ENCODE assay signal across 8 mouse cellular contexts in genomic region chr9:119067601-119068000, GRCm38 (mm10). TPM values are rescaled to one million over a fixed set of nuclear protein-coding genes. Genes with fewer than 3 reads are reported as not detected.
DNase-seq lines count a peak whose midpoint lies in the region; ATAC-seq and TF ChIP-seq lines count a peak whose summit lies in the region.

No protein-coding gene starts in this region.

- no peak for TF ChIP-seq POLR2A in lung, adult 2 months (IDR thresholded peaks at IDR 0.05; ENCODE audit: borderline replicate concordance, extremely low read depth, low read depth, low read length)

- H3K4me3 ChIP-seq in heart, embryonic 16.5 days (ENCODE audit: low read length), result no peak overlapping the region
- no peak overlapping the region for H3K4me3 ChIP-seq in lung, adult 2 months (replicated peaks; ENCODE audit: extremely low read depth, low read depth, low read length)

- DNase-seq in CD4-positive, CD25-positive, alpha-beta regulatory T cell, adult 2 months (ENCODE audit: low read depth, low spot score), result peak; percentile 74
- DNase-seq in adrenal gland, postnatal 25 days, result peak; percentile 75
- peak; percentile 81 for DNase-seq in embryo, embryonic 9.5 days (ENCODE audit: extremely low spot score)
- DNase-seq in kidney, postnatal 4 days, result peak; percentile 90 to 91
- peak; percentile 81 for DNase-seq in lung, adult 2 months
- DNase-seq in ovary, postnatal 10 days (ENCODE audit: low spot score), result peak; percentile 56
- peak; percentile 81 for DNase-seq in thymus, postnatal 14 days

- no peak overlapping the region for H3K27ac ChIP-seq in heart, embryonic 16.5 days (ENCODE audit: low read length)

- no peak overlapping the region for H3K9ac ChIP-seq in heart, embryonic 16.5 days (ENCODE audit: low read length)

- H3K4me2 ChIP-seq in heart, embryonic 16.5 days (ENCODE audit: low read depth, low read length), result no peak overlapping the region

- no peaks in the 10 kb centered on the region for H3K27me3 ChIP-seq in heart, embryonic 16.5 days (ENCODE audit: control insufficient read depth, insufficient read depth, low read length)

- H3K36me3 ChIP-seq in heart, embryonic 16.5 days (ENCODE audit: control insufficient read depth, insufficient read depth), result peaks cover 10% of the 10 kb centered on the region

- no peaks in the 10 kb centered on the region for H3K9me3 ChIP-seq in heart, embryonic 16.5 days (replicated peaks; ENCODE audit: control insufficient read depth, low read length)

- TF ChIP-seq CTCF in lung, adult 2 months (IDR thresholded peaks at IDR 0.05; ENCODE audit: insufficient read depth, low read length), result peak; percentile 92

- H3K4me1 ChIP-seq in heart, embryonic 16.5 days (ENCODE audit: control insufficient read depth, insufficient read depth, low read length), result peaks cover 7% of the 10 kb centered on the region; the same call in 1 of the 2 replicates
- no peaks in the 10 kb centered on the region for H3K4me1 ChIP-seq in lung, adult 2 months (ENCODE audit: control insufficient read depth, insufficient read depth, low read length)

- peak; percentile 19; the same call in 1 of the 2 replicates for ATAC-seq in heart, embryonic 16.5 days (replicated peaks; ENCODE audit: extremely low read depth, insufficient read depth, low FRiP score)

- under 1% methylated on average over 6 of the region's 6 CpGs for WGBS in heart, embryonic 16.5 days
- WGBS in lung, adult 2 months, result 4% methylated on average over 6 of the region's 6 CpGs

RNA-seq across cellular contexts. Expression of gene Vill, which starts 15.0 kb away (rescaled TPM):
- total RNA-seq in adrenal gland, postnatal 25 days (2021), result 0.43 and 1.7 TPM in 2 replicates
- 9.0 and 11.4 TPM in 2 replicates for polyA plus RNA-seq in heart, embryonic 16.5 days (2015; fragmentation: Nextera tagmentation; extraction: Ambion mirVana)
- polyA plus RNA-seq in lung, adult 2 months (2012; rRNA removed), result 15.4 and 20.2 TPM in 2 replicates

RNA-seq across cellular contexts. Expression of gene Plcd1, which starts 25.7 kb away (rescaled TPM):
- total RNA-seq in adrenal gland, postnatal 25 days (2021), result 6.9 and 11.1 TPM in 2 replicates
- 23.0 and 23.8 TPM in 2 replicates for polyA plus RNA-seq in heart, embryonic 16.5 days (2015; fragmentation: Nextera tagmentation; extraction: Ambion mirVana)
- polyA plus RNA-seq in lung, adult 2 months (2012; rRNA removed), result 19.8 and 37.3 TPM in 2 replicates

RNA-seq across cellular contexts. Expression of gene Dlec1, which starts 34.7 kb away (rescaled TPM):
- total RNA-seq in adrenal gland, postnatal 25 days (2021), result 1.1 and 3.0 TPM in 2 replicates
- 0.67 and 0.84 TPM in 2 replicates for polyA plus RNA-seq in heart, embryonic 16.5 days (2015; fragmentation: Nextera tagmentation; extraction: Ambion mirVana)
- 5.1 and 5.5 TPM in 2 replicates for polyA plus RNA-seq in lung, adult 2 months (2012; rRNA removed)
